Mouse (Mus musculus) testis, adult 2 months (tissue): ENCODE measurements around the gene Slc36a3. TPM values are rescaled to one million over a fixed set of nuclear protein-coding genes. Genes with fewer than 3 reads are reported as not detected.

Source experiments
- H3K27ac ChIP-seq: fragments of 200-500 bp; 2 replicates; pipeline ENCODE4 v1.5.1; 2012; ENCODE audit warnings: low read depth, low read length; ENCODE audit not compliant: control insufficient read depth, insufficient read depth
- H3K27me3 ChIP-seq: fragments of 200-500 bp; 2 replicates; pipeline ENCODE4 v1.6.1; 2012; ENCODE audit warnings: mild to moderate bottlenecking, low read length, moderate library complexity; ENCODE audit not compliant: control insufficient read depth, insufficient read depth
- H3K36me3 ChIP-seq: fragments of 200-500 bp; 2 replicates; pipeline ENCODE4 v1.6.1; 2012; ENCODE audit warnings: mild to moderate bottlenecking, low read length; ENCODE audit not compliant: control insufficient read depth, insufficient read depth
- H3K4me1 ChIP-seq: fragments of 200-500 bp; 2 replicates; pipeline ENCODE4 v1.6.1; 2012; ENCODE audit warnings: low read length; ENCODE audit not compliant: control insufficient read depth, insufficient read depth
- H3K4me3 ChIP-seq: fragments of 200-500 bp; 2 replicates; pipeline ENCODE4 v1.5.1; 2012; ENCODE audit warnings: low read depth, mild to moderate bottlenecking, low read length, moderate library complexity, mixed read lengths; ENCODE audit not compliant: control insufficient read depth
- CTCF ChIP-seq: fragments of 200-500 bp; IDR thresholded peaks from 2 replicates; pipeline ENCODE4 v1.5.1; 2012; ENCODE audit warnings: low read depth, mild to moderate bottlenecking, inconsistent platforms, low read length, moderate library complexity; ENCODE audit not compliant: control insufficient read depth, insufficient read depth, insufficient replicate concordance
- POLR2A ChIP-seq: fragments of 200-500 bp; IDR thresholded peaks from 2 replicates; pipeline ENCODE4 v1.6.1; 2012; ENCODE audit warnings: low read depth, mild to moderate bottlenecking, inconsistent platforms, low read length, moderate library complexity; ENCODE audit not compliant: control insufficient read depth
- polyA plus RNA-seq: library from polyadenylated mRNA; depleted of rRNA; stranded (reverse); fragments of >200 nt; gene quantifications from 2 replicates; pipeline ENCODE4 v1.2.3, GENCODE M21; 2012

The Slc36a3 gene
- polyA plus RNA-seq, 1 experiment: 103 TPM

DNA sequence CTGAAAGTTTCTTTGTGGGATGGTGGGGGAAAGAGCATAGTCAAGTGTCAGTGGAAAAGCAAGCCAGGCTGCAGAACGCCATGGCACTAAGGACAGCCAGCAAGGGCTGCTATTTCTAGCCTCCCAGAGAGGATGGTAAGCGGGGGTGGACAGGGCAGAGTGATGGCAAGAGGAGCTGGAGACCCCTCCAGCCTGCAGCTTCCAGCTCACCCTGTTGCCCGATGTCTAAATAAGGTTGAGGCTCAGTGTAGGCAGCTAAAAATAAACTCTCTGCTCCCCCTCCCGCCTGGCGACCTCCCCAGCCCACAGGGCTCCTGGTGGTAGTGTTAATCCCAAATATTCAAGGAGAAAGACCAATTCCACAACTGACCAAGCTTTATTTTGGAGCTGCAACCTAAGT lies 66.1 kb downstream of the Slc36a3 start:
- no peaks in the 10 kb centered on the region for H3K27me3 ChIP-seq
- H3K36me3 ChIP-seq: no peaks in the 10 kb centered on the region
- H3K4me3 ChIP-seq: peak overlapping the region; percentile 35
- no peak overlapping the region for H3K27ac ChIP-seq
- H3K4me1 ChIP-seq: peaks cover 2% of the 10 kb centered on the region; the same call in 1 of the 2 replicates
- TF ChIP-seq POLR2A: no peak
- no peak for TF ChIP-seq CTCF

DNA sequence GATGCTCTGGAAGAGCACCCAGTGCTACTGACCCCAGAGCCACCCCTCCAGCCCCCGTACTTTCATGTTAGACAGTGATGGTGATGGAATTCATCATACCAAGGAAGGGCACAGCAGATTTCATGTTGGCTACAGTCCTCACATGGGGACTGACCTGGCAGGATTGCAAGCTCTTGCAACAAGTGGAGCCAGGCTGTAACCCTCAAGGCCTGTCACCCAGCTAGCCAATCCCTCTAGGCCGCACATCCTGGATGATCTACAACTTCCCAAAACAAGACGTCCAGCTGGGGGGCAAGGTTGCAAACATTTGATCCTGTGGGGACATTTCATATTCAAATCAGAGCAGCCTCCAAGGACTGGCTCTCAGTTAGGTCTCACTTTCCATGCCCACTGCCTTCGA lies 66.9 kb downstream of the Slc36a3 start:
- TF ChIP-seq POLR2A (no peak), CTCF (no peak)
- Histone ChIP-seq H3K4me3 (no peak overlapping the region), H3K36me3 (no peaks in the 10 kb centered on the region), H3K4me1 (peaks cover 2% of the 10 kb centered on the region; the same call in 1 of the 2 replicates), H3K27ac (no peak overlapping the region), H3K27me3 (no peaks in the 10 kb centered on the region)

DNA sequence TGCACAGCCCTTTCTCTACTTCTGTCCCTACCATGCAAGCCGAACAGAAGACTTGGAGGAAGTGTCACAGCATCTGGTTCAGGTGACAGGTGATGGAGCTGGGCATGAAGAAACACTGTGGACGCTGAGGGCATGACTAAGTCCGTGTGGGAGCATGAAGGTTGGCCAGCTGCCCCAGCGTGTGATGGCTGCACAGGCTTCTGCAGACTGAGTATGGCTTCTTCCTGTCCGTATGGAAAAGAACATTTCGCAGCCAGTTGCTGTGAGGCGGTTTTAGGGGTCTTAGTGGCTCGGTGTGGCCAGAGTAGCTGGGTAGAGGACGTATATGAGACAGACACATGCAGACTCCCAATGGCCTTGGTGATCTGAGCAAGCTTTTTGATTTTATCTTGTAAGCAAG lies 70.3 kb downstream of the Slc36a3 start:
- H3K27me3 ChIP-seq: no peaks in the 10 kb centered on the region
- no peak overlapping the region for H3K27ac ChIP-seq
- no peak for TF ChIP-seq POLR2A
- no peak for TF ChIP-seq CTCF
- peaks cover 4% of the 10 kb centered on the region for H3K4me1 ChIP-seq
- no peak overlapping the region for H3K4me3 ChIP-seq
- no peaks in the 10 kb centered on the region for H3K36me3 ChIP-seq

DNA sequence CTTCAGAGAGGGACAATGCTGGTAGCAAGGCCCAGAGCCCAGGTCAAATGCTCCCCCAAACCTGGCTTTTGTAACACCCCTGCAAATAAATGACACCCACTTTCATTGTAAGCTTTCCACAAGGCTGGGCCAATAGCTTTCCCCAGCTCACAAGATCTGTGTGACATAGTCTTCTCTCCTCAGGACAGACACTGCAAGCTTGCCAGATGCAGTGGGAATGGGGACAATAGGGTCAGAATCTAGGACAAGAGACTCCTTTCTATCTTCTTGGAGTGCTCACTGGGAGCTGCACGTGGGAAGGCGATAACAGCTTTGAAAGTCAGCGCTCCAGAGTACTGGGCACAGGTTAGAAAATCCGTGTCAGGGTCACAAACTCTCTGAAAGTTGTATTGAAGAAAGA lies 72.3 kb downstream of the Slc36a3 start:
- Histone ChIP-seq H3K36me3 (no peaks in the 10 kb centered on the region), H3K27me3 (no peaks in the 10 kb centered on the region), H3K4me1 (peaks cover 4% of the 10 kb centered on the region), H3K27ac (no peak overlapping the region; the same call in 1 of the 2 replicates), H3K4me3 (no peak overlapping the region)
- no peak for TF ChIP-seq POLR2A
- TF ChIP-seq CTCF: no peak

DNA sequence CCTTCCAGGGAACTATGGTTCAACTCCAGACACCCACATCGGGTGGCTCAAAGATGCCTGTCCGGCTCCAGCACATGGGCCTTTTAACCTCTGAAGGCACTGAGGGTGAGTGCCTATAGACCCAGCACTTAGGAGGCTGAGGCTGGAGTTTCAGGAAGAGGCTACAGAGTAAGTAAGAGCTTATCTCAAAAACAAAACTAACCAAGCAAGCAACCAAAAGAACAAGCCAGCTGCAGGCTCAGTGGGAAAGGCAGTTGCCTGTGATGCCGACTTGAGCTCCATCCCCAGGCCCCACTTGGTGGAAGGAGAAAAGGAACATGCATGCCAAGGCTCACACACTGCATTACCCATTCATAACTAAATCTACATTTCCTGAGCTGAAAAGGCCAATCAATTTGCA lies 73.0 kb downstream of the Slc36a3 start:
- H3K4me3 ChIP-seq: no peak overlapping the region
- TF ChIP-seq CTCF (no peak), POLR2A (no peak)

DNA sequence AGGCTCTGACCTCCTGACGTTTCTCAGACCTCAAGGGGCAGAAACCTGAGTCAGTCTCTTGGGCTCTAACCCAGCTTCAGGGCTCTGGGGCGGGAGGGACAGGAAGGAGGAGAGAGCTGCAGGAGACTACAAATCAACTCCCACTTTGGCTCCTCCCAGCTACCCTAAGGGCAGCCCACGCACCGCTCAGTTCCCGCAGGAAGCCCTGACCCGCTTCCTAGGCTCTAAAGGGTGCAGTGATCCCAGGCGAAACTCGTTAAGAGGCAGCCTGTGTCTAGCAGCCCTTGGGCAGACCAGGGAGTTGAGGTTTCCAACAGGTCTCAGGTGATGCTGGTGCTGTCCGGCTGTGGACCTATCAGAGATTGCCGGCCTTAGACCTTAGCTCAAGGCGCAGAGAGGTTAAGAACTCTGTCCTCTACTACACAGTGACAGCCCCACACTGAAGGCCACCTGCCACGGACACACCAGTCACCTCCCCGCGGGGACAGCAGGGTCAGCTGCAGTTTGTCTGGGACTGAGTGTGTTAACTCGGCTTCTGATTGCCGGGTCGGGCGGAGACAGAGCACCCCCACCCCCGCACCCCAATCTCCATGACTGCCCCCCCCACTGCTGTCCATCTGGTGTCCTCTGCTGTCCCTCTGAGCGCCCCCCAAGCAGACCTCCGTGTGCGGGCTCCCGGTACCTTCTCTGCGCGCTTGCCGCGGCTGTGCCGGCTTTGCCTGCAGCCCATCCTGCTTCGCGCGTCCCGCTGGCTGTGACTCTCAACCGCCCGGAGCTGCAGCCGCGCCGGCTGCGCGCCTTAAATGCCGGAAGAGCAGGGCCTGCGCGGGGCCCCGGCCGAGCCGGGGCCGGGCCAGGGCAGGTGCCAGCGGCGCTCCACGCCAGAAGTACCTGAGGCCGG lies 73.9 kb downstream of the Slc36a3 start, which contains the start of gene Ccdc69:
Gene Ccdc69, minus strand, starts transcription at position 801 of the 901 bp plus-strand sequence.
- H3K4me3 ChIP-seq: peak within 1 kb of the TSS; percentile 48
- peaks cover 4% of the 10 kb centered on the region for H3K4me1 ChIP-seq
- no peaks in the 10 kb centered on the region for H3K27me3 ChIP-seq
- TF ChIP-seq CTCF (no peak), POLR2A (peak; percentile 63)
- H3K36me3 ChIP-seq: no peaks in the 10 kb centered on the region
- peak within 1 kb of the TSS; percentile 86 for H3K27ac ChIP-seq

More for the DNA sequence above, 73.0 kb downstream of the Slc36a3 start:
- H3K36me3 ChIP-seq: no peaks in the 10 kb centered on the region
- no peaks in the 10 kb centered on the region for H3K27me3 ChIP-seq
- peak overlapping the region; percentile 12; the same call in 1 of the 2 replicates for H3K27ac ChIP-seq
- peaks cover 4% of the 10 kb centered on the region for H3K4me1 ChIP-seq

DNA sequence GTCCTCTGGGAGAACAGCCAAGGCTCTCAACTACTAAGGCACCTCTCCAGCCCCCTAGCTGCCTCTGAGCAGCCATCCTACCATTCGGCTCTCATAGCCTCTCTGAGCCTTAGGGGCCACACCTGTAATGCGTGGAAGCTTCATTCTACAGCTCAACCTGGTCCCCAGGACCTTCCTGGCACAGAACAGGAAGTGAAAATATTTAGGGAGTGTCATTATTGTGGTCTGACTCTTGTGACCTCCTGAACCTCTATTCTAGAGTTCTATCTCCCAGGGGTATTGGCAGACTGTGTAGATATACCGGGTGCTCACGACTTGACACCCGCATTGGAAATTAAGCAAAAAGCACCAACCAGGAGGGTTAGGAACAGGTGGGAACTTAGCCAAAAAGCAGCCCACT lies 75.3 kb downstream of the Slc36a3 start:
- H3K36me3 ChIP-seq: no peaks in the 10 kb centered on the region
- no peak overlapping the region for H3K4me3 ChIP-seq
- TF ChIP-seq POLR2A (no peak), CTCF (no peak)
- peaks cover 4% of the 10 kb centered on the region for H3K4me1 ChIP-seq
- no peaks in the 10 kb centered on the region for H3K27me3 ChIP-seq
- no peak overlapping the region for H3K27ac ChIP-seq
